ENCODE assay signal across 30 mouse cellular contexts in the genomic region with DNA sequence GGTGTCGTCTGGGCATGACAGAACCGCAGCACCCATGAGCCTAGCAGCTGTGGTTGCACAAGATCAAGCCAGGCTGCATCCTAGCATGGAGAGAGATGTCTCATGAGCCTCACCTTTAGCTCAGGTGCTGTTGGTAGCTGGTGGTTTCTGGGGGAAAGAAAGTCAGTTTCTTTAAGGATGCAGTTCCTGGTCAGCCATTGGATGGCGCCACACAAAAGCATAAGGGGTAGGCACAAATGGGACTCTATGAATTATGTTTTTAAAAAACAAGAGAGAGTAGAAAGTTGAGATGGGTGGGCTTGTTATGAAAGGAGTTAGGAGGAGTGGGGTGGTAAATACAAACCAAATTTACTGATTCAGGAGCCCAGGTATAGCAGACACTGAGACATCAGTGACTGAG. TPM values are rescaled to one million over a fixed set of nuclear protein-coding genes. Genes with fewer than 3 reads are reported as not detected.
A peak's percentile ranks its signal among the peaks of the same experiment; 100 is the strongest.
DNase-seq lines count a peak whose midpoint lies in the region; TF ChIP-seq lines count a peak whose summit lies in the region.
"Had no signal": no experiment of that assay in that cellular context is flagged by ENCODE, and none has a peak within 500 bp of the region (broad histone marks: within the 10 kb centered on the region; RNA-seq: fewer than 3 reads in every experiment).

No protein-coding gene starts in this region.

- TF ChIP-seq POLR2A in heart, adult 2 months (IDR thresholded peaks at IDR 0.05; ENCODE audit: insufficient read depth, low read depth, low read length): no peak
- no peak for TF ChIP-seq POLR2A in brain, embryonic 14.5 days (IDR thresholded peaks at IDR 0.05; ENCODE audit: borderline replicate concordance, extremely low read depth, insufficient read depth, insufficient read length, poor library complexity, severe bottlenecking)

- no peak for DNase-seq in heart, adult 2 months
- no peak for DNase-seq in heart, adult 8-10 months (ENCODE audit: low spot score)
- no peak for DNase-seq in left cerebral cortex, adult 2 months (ENCODE audit: extremely low spot score in 1 of 2, low spot score in 2 of 2)
- no peak for DNase-seq in left cerebral cortex, adult 11 months (ENCODE audit: low spot score)
- DNase-seq in brain, embryonic 14.5 days (ENCODE audit: low read depth): no peak
- DNase-seq in gastrocnemius, postnatal 25 days: no peak
- DNase-seq: adrenal gland, postnatal 14 days; B cell, adult 2 months; cerebellum, postnatal 10 days; heart, adult 11 months; heart, postnatal 36 days; kidney, postnatal 4 days; liver; liver, postnatal 0 days; midbrain, embryonic 14.5 days; retina, postnatal 1 day; right cerebral cortex, postnatal 25 days; spleen, adult 18-20 months; thymus, postnatal 25 days had no signal

- peaks cover 9% of the 10 kb centered on the region for H3K9me3 ChIP-seq in E14TG2a.4 (ENCODE audit: low read length)
- H3K9me3 ChIP-seq: embryonic facial prominence, embryonic 12.5 days; heart, embryonic 13.5 days; limb, embryonic 10.5 days; neural tube, embryonic 13.5 days had no signal

- intact Hi-C loops in heart, adult 2 months (cut with DNase I): no loop called here
- intact Hi-C loops in left cerebral cortex, adult 2 months (cut with DNase I): no loop called here

- H3K9ac ChIP-seq in heart, adult 2 months (ENCODE audit: low read depth, low read length): no peak overlapping the region
- H3K9ac ChIP-seq: embryonic facial prominence, embryonic 12.5 days; forebrain, embryonic 12.5 days; heart, embryonic 13.5 days; hindbrain, embryonic 14.5 days; liver, postnatal 0 days; neural tube, embryonic 13.5 days had no signal

- H3K4me1 ChIP-seq in heart, adult 2 months (ENCODE audit: control insufficient read depth, insufficient read depth, low read length): no peaks in the 10 kb centered on the region
- H3K4me1 ChIP-seq in E14TG2a.4 (replicated peaks; ENCODE audit: low read depth, low read length): peaks cover 41% of the 10 kb centered on the region
- H3K4me1 ChIP-seq: embryonic facial prominence, embryonic 12.5 days; heart, embryonic 13.5 days; neural tube, embryonic 13.5 days had no signal

- H3K79me2 ChIP-seq in heart, adult 2 months (replicated peaks; ENCODE audit: control insufficient read depth, insufficient read depth, low read length): no peaks in the 10 kb centered on the region

- 75% methylated on average over 3 of the region's 3 CpGs for WGBS in heart, adult 2 months

- H3K27me3 ChIP-seq in heart, adult 2 months (ENCODE audit: control insufficient read depth, insufficient read depth, low read length): no peaks in the 10 kb centered on the region
- H3K27me3 ChIP-seq in E14TG2a.4 (ENCODE audit: insufficient read depth, low read length): peaks cover 9% of the 10 kb centered on the region; the same call in 1 of the 2 replicates
- H3K27me3 ChIP-seq: neural tube, embryonic 13.5 days had no signal

- TF ChIP-seq CTCF in heart, adult 2 months (IDR thresholded peaks at IDR 0.05): 0 out of 2 replicates have a peak, but pooled peaks have one; percentile 16
- TF ChIP-seq CTCF in left cerebral cortex, adult 2 months (IDR thresholded peaks at IDR 0.05): peak; percentile 32
- TF ChIP-seq CTCF in E14TG2a.4 (conservative IDR thresholded peaks at IDR 0.05; ENCODE audit: low read length): peak; percentile 19; the same call in 1 of the 2 replicates
- peak; percentile 25; the same call in 1 of the 2 replicates for TF ChIP-seq CTCF in brain, embryonic 14.5 days (IDR thresholded peaks at IDR 0.05; ENCODE audit: borderline replicate concordance, extremely low read depth, insufficient read depth, insufficient read length)

- no peak overlapping the region for H3K27ac ChIP-seq in heart, adult 2 months
- H3K27ac ChIP-seq in left cerebral cortex, adult 2 months: no peak overlapping the region
- H3K27ac ChIP-seq: embryonic facial prominence, embryonic 12.5 days; forebrain, embryonic 12.5 days; heart, embryonic 13.5 days; hindbrain, embryonic 14.5 days; limb, embryonic 10.5 days; neural tube, embryonic 13.5 days had no signal

- H3K36me3 ChIP-seq in heart, adult 2 months (ENCODE audit: control insufficient read depth, insufficient read depth, low read length): no peaks in the 10 kb centered on the region
- no peaks in the 10 kb centered on the region for H3K36me3 ChIP-seq in E14TG2a.4 (ENCODE audit: insufficient read depth, low read length)
- H3K36me3 ChIP-seq: embryonic facial prominence, embryonic 12.5 days; forebrain, embryonic 12.5 days; heart, embryonic 13.5 days; limb, embryonic 10.5 days; neural tube, embryonic 13.5 days had no signal

- TF ChIP-seq EP300 in heart, adult 2 months (IDR thresholded peaks at IDR 0.05; ENCODE audit: insufficient read depth, low read depth, low read length): no peak

- no peak overlapping the region for H3K4me3 ChIP-seq in heart, adult 2 months
- H3K4me3 ChIP-seq in left cerebral cortex, adult 2 months: no peak overlapping the region
- H3K4me3 ChIP-seq in E14TG2a.4 (replicated peaks; ENCODE audit: low read length): no peak overlapping the region
- H3K4me3 ChIP-seq: embryonic facial prominence, embryonic 12.5 days; forebrain, embryonic 12.5 days; heart, embryonic 13.5 days; limb, embryonic 10.5 days; myocyte; neural tube, embryonic 13.5 days had no signal

RNA-seq across cellular contexts. Expression of gene Slc47a1, which starts 36.4 kb away (rescaled TPM):
- 10 to 100 TPM; 27.7 to 32.0 TPM for total RNA-seq in heart, adult 2 months (2021)
- 51.1 and 92.7 TPM in 2 replicates for polyA plus RNA-seq in heart, adult 2 months (2012; rRNA removed)
- total RNA-seq in heart, adult 8-10 months (2022): 10 to 100 TPM; 24.9 to 31.1 (median 29.5) TPM
- total RNA-seq in left cerebral cortex, adult 2 months (2021): 1 to 10 TPM; 1.4 to 2.3 TPM
- 0.10 and 0.18 TPM in 2 replicates for polyA plus RNA-seq in brain, embryonic 14.5 days (2012; rRNA removed)
- 10 to 100 TPM; 16.1 to 20.7 TPM for total RNA-seq in gastrocnemius, postnatal 25 days (2021)
- total RNA-seq: megakaryocyte-erythroid progenitor cell, adult 5-6 weeks had no signal
- polyA plus RNA-seq: activated CD4-positive, CD25-positive, alpha-beta regulatory T cell, adult 4 months; forebrain, embryonic 12.5 days; hindbrain, embryonic 14.5 days; midbrain, embryonic 14.5 days; neural tube, embryonic 13.5 days had no signal

RNA-seq across cellular contexts. Expression of gene Rnf112, which starts 39.4 kb away (rescaled TPM):
- under 1 TPM; 0.10 to 0.30 TPM for total RNA-seq in heart, adult 2 months (2021)
- polyA plus RNA-seq in heart, adult 2 months (2012; rRNA removed): 0.15 and 0.18 TPM in 2 replicates
- total RNA-seq in heart, adult 8-10 months (2022): under 1 TPM in 3 of 4 experiments, not detected in 1; 0.12 to 0.14 (median 0.14) TPM
- total RNA-seq in left cerebral cortex, adult 2 months (2021): 100 to 1,000 TPM; 328 to 336 TPM
- polyA plus RNA-seq in brain, embryonic 14.5 days (2012; rRNA removed): 62.5 and 88.6 TPM in 2 replicates
- under 1 TPM; 0.21 to 0.33 TPM for total RNA-seq in gastrocnemius, postnatal 25 days (2021)
- total RNA-seq: CH12.LX; heart, postnatal 36 days; megakaryocyte-erythroid progenitor cell, adult 5-6 weeks had no signal
- polyA plus RNA-seq: activated CD4-positive, CD25-positive, alpha-beta regulatory T cell, adult 4 months; myocyte had no signal

Comparison
In these comparisons a context has a peak if more than half of its experiments do, and no peak if none do; other contexts are left out.
1. RNA of gene Slc47a1, which starts 36.4 kb away (total RNA-seq): 27.7 to 32.0 TPM in heart, adult 2 months, 24.9 to 31.1 TPM in heart, adult 8-10 months and 16.1 to 20.7 TPM in gastrocnemius, postnatal 25 days; 1.4 to 2.3 TPM in left cerebral cortex, adult 2 months; every median in the first group is over 4 times any median in the second.
2. RNA of gene Rnf112, which starts 39.4 kb away (total RNA-seq): 328 to 336 TPM in left cerebral cortex, adult 2 months; 0.21 to 0.33 TPM in gastrocnemius, postnatal 25 days, 0.10 to 0.30 TPM in heart, adult 2 months and 0.12 to 0.14 TPM in heart, adult 8-10 months; every median in the first group is over 100 times any median in the second.
3. Peak in every context shown above with its lines, with median percentiles within 50 percentile points of each other: CTCF ChIP-seq.